Comparison of ENCODE assay signal across 22 mouse cellular contexts in genomic region chr13:52912495-52912894, GRCm38 (mm10). TPM values are rescaled to one million over a fixed set of nuclear protein-coding genes. Genes with fewer than 3 reads are reported as not detected.
DNase-seq lines count a peak whose midpoint lies in the region; ATAC-seq and TF ChIP-seq lines count a peak whose summit lies in the region.
"Had no signal": no experiment of that assay in that cellular context is flagged by ENCODE, and none has a peak within 500 bp of the region (broad histone marks: within the 10 kb centered on the region; RNA-seq: fewer than 3 reads in every experiment).

No protein-coding gene starts in this region.

- no peak for TF ChIP-seq CTCF in intestine, postnatal 0 days (IDR thresholded peaks at IDR 0.05; ENCODE audit: low read depth)

- H3K4me2 ChIP-seq in intestine, embryonic 15.5 days (replicated peaks) = no peak overlapping the region
- no peak overlapping the region for H3K4me2 ChIP-seq in intestine, postnatal 0 days (replicated peaks; ENCODE audit: low read depth)
- H3K4me2 ChIP-seq: limb, embryonic 13.5 days; liver, embryonic 13.5 days; lung, embryonic 14.5 days had no signal

- WGBS in intestine, embryonic 15.5 days = 48% methylated on average over 8 of the region's 8 CpGs
- 42% methylated on average over 8 of the region's 8 CpGs for WGBS in intestine, postnatal 0 days

- no peaks in the 10 kb centered on the region for H3K9me3 ChIP-seq in intestine, embryonic 15.5 days
- no peaks in the 10 kb centered on the region for H3K9me3 ChIP-seq in intestine, postnatal 0 days (ENCODE audit: control insufficient read depth)
- H3K9me3 ChIP-seq: embryonic facial prominence, embryonic 10.5 days; limb, embryonic 13.5 days; liver, embryonic 13.5 days had no signal

- DNase-seq in adrenal gland, adult (ENCODE audit: inconsistent age in 2 of 2, low spot score in 1 of 2) = peak; percentile 43 to 70
- no peak for DNase-seq in adrenal gland, adult 8-10 months
- DNase-seq in embryo, embryonic 11 days = peak; percentile 30
- DNase-seq in kidney, postnatal 14 days = peak; percentile 62
- DNase-seq in layer of hippocampus, adult 11-12 months (ENCODE audit: low spot score) = no peak
- DNase-seq in layer of hippocampus, adult 9-10 months (ENCODE audit: low spot score) = no peak
- DNase-seq: cerebellum, adult 11 months; cerebellum, postnatal 14 days; gastrocnemius, adult 2 months; heart, adult 11 months; heart, postnatal 36 days; liver, embryonic 13.5 days; lung, embryonic 14.5 days; lung, postnatal 36 days; right cerebral cortex, postnatal 25 days; thymus, adult 2 months had no signal

- H3K27ac ChIP-seq in intestine, embryonic 15.5 days = no peak overlapping the region
- no peak overlapping the region for H3K27ac ChIP-seq in intestine, postnatal 0 days (ENCODE audit: low read depth, low read length)
- H3K27ac ChIP-seq: embryonic facial prominence, embryonic 10.5 days; gastrocnemius, adult 2 months; limb, embryonic 13.5 days; liver, embryonic 13.5 days had no signal

- 0 out of 2 replicates have a peak, but pooled peaks cover 4% of the 10 kb centered on the region for H3K36me3 ChIP-seq in intestine, embryonic 15.5 days
- H3K36me3 ChIP-seq in intestine, postnatal 0 days (ENCODE audit: control insufficient read depth, insufficient read depth) = peaks cover 23% of the 10 kb centered on the region; the same call in 1 of the 2 replicates

- ATAC-seq in intestine, embryonic 15.5 days = peak; percentile 62
- ATAC-seq in intestine, postnatal 0 days = no peak
- ATAC-seq: midbrain, embryonic 16.5 days; Patski had no signal

- no peaks in the 10 kb centered on the region for H3K27me3 ChIP-seq in intestine, embryonic 15.5 days (replicated peaks)
- no peaks in the 10 kb centered on the region for H3K27me3 ChIP-seq in intestine, postnatal 0 days (replicated peaks; ENCODE audit: control insufficient read depth, insufficient read depth, low read length)
- H3K27me3 ChIP-seq: limb, embryonic 13.5 days; liver, embryonic 13.5 days; Patski had no signal

- no peak overlapping the region for H3K4me3 ChIP-seq in intestine, embryonic 15.5 days (replicated peaks)
- no peak overlapping the region for H3K4me3 ChIP-seq in intestine, postnatal 0 days (ENCODE audit: low read depth, low read length)
- H3K4me3 ChIP-seq: embryonic facial prominence, embryonic 10.5 days; gastrocnemius, adult 2 months; limb, embryonic 13.5 days; liver, embryonic 13.5 days had no signal

- no peak overlapping the region for H3K9ac ChIP-seq in intestine, embryonic 15.5 days
- H3K9ac ChIP-seq in intestine, postnatal 0 days (ENCODE audit: low read depth, low read length) = no peak overlapping the region
- H3K9ac ChIP-seq: limb, embryonic 13.5 days; liver, embryonic 13.5 days; lung, embryonic 14.5 days had no signal

- H3K4me1 ChIP-seq in intestine, embryonic 15.5 days (replicated peaks) = no peaks in the 10 kb centered on the region
- no peaks in the 10 kb centered on the region for H3K4me1 ChIP-seq in intestine, postnatal 0 days (replicated peaks; ENCODE audit: control insufficient read depth, insufficient read depth, low read length)
- H3K4me1 ChIP-seq: liver, embryonic 13.5 days had no signal

RNA-seq across cellular contexts. Expression of gene Auh, which starts 17.0 kb away (rescaled TPM):
- total RNA-seq in adrenal gland, adult 8-10 months (2022) = 100 to 1,000 TPM; 136 to 150 (median 143) TPM
- 41.8 and 46.8 TPM in 2 replicates for polyA plus RNA-seq in intestine, embryonic 15.5 days (2015; fragmentation: Nextera tagmentation; extraction: Ambion mirVana)
- 45.0 and 46.4 TPM in 2 replicates for polyA plus RNA-seq in intestine, postnatal 0 days (2015; fragmentation: Nextera tagmentation; extraction: Ambion mirVana)

Comparison
In these comparisons a context has a peak if more than half of its experiments do, and no peak if none do; other contexts are left out.
1. DNase-seq: peak in adrenal gland, adult (2 of 2), embryo, embryonic 11 days (single experiment) and kidney, postnatal 14 days (single experiment); none in adrenal gland, adult 8-10 months (single experiment), layer of hippocampus, adult 11-12 months (single experiment) and layer of hippocampus, adult 9-10 months (single experiment).